Mouse (Mus musculus): Measurements from ENCODE around the gene Stoml3.

Gene Stoml3

DNA sequence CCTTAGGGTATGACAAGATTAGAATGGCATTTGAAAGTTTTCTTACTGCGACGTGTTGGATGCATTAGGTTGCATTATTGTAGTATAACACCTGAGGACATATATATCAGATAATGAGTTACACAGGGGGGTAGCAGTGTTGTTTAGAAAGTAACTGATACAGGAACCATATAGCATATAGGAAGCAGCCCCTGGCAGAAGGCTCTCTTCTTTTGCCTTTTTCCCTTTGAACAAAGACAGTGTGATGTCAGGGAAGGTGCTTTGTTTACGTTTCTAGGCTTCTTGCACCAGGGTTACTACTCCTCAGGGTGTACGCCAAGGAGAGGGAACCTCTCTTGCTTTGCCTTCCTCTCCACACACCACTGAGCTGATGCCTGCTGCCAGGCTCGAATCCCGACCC is at the start of gene Stoml3:
TSS of gene Stoml3 (plus strand) at position 301 of the 400 bp plus-strand sequence.
- no peak for DNase-seq

DNA sequence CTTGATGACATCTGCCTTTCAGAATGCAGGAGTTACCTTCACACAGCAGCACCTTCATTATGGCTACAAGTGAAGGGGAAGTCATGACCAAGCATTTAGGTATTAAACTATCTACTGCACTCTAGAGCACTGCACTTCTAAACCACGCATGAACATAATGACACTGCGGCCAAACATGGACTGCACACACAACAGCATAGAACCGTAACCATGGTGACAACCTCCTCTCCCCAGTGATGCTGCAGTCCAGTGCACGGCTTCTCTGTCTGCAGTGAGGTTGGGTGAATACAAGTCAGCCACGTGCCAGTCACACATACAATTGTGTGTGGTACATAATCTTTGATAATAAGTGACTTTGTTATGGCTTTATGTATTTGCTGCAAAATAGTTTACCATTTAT is 42.9 kb upstream of the Stoml3 start:
- no peak for DNase-seq

DNA sequence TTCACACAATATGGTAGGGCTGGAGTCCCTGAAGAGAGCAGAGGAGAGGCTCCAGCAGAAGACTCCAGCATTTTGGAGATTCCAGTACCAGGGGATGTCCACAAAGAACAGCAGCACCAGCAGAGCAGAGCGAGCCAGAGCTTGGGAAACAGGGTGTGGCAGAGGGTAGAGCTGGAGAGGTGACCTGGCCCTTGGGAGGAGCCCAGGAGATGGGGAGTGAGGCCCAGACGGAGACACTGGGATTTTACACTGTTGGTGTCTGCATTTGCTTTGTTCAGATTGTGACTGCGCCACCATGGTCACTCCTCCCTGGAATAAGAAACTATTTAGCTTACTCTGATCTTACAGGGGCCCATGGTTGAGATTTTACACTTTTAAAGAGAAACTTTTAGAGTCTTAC is 41.7 kb upstream of the Stoml3 start:
- DNase-seq, result no peak

DNA sequence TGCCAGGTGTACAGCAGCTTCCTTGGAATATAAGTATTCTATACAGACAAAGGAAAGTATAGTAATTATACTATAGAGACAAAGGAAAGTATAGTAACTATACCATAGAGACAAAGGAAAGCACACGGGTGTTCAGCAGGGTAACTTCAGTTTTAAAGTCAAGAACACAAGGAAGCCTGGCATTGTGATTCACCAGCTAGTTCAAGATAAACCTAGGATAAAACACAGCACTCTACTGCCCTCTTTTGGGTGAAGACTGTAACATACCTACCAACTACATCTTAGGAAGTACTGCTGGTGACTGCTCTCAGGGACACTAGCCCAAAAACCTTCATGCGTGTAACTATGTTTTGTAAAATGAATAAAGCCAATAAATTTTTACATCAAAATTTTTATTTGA is 40.2 kb upstream of the Stoml3 start:
- DNase-seq, result no peak

DNA sequence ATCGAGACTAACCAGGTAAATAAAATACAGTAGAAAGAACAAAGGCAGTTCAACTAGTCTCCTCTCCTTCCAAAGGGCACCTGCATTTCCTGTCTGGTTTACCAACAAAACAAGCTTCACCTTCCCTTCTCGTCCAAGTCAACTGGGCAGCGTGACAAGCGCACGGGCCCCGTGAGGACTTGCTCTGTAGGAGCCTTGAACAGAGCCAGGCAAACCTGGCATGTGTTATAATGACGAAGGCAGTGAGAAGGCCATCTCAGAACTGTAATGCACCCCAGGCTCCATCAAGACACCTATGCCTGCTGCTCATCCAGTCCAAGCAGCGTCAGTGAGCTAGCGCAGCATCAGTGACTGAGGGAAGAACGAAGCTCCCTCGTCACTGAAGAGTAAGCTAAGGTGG is 37.8 kb upstream of the Stoml3 start:
- no peak for DNase-seq

DNA sequence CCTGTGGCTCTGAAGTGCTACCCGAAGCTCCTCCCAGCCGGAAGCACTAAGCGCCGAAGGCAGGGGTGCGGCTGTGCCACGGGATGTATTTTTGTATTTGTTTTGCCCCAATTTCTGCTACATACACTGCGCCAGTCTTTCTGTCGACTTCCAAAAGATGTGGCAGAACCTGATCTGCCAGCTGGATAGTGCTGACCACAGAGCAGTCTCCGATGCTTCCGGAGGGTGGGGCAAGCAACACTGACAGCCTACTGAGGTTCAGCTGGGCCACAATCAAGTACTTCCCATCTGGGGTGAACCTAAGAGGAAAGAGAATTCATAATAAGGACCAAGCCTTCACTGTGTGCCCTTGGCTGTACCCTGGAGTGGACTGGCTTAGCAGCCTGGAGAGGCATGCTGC is 36.1 kb upstream of the Stoml3 start:
- DNase-seq, result no peak

DNA sequence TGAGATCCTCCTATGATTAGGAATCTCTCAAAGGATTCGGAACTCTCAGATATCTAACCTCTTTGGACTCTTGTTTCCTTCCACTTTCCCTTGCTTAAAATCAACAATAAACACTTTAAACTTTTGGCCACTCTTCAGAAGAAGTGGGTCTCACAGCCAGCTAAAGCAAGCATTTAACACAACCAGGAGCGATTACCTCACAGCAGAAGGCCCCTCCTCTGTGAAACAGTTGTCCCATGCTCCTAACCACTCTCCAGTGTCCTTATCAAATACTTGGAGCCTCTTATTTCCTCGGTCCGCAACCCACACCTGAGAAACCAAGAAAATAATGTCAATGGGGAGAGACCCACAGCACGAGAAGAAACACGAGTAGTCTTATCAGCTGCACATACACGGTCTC is 35.1 kb upstream of the Stoml3 start:
- no peak for DNase-seq

DNA sequence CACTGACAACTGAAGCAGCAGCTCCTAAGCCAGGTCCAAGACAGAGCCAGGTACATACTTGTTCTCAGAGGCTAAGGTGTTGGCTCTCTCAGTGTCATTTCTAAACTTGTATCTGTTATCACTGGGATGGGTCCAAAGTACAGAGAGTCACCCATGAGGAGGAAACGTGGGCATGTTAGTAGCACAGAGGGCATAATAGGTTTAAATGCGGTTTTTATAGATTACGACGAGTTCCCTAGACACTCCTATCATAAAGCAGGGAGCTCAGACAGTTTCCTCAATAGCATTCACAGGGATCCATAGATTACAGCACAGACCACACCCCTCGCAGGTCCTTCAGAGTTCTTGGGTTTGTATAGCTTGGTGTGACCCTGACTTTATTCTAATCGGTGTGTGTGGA is 34.4 kb upstream of the Stoml3 start:
- no peak for DNase-seq

DNA sequence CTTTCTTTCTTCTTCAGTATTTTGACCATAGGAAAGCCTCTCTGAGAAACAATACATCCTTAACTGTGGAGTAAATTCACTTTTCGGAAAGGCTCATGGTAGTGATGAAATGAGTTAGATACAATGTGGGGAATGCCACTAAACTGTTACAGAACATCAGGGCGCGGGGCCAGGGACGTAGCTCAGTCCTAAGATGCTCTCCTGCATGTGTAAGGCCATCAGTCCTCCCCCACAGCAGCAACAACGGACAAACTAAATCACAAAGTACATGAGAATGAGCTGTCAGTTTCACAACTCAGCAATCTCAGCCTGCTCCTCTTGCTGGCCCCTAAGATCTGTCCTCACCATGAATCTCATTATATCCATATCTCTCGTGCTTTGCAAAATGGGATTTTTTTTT is 33.9 kb upstream of the Stoml3 start:
- no peak for DNase-seq

DNA sequence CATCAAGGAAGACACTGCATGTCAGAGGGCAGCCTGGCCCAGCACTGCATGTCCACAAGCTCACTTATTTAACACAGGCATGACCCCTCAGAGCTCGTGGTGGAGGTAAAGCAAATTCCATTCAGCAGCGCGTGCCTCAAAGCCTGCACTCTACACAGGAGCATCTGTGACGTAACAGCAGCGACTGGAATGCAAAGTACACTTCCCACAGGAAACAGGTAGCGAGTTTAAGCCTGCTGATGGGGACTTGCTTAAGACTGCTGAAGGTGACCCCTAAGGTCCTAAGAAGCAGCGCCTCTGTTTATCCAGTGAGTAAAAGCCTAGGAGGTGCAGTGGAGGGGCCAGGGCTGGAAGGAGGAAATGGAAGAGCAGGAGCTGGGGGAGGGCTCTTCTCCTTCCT is 33.5 kb upstream of the Stoml3 start:
- no peak for DNase-seq

DNA sequence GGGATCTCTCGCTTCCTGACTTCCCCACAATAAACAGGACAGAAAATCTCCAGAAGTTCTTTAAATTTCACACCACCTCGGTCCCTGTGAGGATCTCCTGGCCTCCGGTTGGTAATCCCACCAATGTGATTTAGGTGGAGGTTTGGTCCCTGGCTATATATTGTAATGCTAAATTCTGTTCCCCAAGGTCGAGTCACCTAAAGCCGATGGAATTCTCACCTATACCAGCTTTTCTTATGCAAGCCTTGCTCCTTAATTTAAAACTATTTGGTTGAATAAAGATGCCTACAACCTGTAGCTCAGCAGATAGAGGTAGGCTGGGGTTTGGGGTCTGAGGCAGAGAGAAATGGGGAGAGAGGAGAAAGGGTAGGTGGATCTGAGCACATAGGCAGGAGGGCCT is 30.7 kb upstream of the Stoml3 start:
- no peak for DNase-seq

DNA sequence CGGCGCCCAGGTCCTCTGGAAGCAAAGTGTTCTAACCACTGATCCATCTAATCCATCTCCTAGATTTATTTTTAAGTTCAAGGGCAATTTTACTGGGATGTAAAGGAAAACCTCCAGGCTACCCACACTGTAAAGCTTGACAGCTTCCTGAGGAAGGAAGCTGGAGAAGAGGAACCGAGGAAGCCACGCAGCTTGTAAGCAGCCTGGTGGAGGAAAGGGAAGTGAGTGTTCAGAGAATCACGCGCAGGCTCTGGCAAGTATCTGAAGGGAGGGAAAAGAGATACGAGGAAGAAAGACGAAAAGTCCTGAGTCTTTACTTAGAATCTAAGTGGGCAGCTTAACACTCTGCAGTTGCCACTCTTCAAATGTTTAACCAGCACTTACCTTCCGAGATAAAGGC is 28.3 kb upstream of the Stoml3 start:
- no peak for DNase-seq

DNA sequence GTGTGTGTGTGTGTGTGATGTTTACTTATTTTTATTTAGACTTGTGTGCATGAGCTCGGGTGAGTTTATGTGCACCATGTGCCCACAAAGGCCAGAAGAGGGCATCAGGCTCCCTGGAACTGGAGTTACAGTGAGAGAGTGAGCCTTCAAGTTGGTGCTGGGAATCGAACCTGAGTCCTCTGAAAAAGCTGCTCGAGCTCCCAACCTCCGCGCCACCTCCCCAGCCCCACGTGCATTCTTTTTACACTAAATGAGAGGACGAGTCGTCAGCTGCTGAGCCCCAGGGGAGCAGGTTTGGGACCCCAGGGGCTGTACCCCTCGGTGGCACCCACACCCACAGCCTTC is 25.8 kb upstream of the Stoml3 start:
- DNase-seq, result no peak

DNA sequence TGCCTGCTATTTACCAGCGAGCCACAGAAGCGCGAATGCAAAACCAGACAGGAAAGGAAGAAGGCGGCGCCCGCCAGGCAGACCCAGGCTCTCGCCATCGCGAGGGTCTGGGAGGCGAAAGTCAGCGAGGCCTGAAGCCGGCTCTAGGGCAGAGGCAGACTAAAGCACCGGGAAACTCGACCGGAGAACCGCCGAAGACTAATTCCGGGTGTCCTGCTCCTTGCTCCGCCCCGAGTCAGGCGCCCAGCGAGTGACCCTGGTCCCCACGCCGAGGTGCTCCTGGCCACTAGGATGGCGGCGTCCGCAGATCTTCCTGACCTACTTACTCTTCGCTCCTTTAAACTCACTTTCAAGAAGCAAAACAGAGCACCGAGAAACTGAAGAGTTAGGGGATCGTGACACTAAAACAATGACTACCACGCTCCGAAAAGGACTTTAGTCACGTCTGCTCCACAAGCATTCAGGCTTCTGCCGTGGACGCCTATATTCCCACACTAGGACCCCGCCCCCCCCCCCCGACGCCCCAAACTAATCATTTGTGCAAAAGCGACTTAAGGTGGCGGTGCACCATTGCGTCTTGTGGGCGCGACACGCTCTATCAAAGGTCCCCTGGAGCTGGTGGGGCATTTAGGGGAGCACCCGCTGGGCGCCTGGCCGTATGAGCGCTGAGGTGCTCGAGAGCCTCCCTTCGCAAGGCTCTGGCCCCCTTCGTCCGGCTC is 25.2 kb upstream of the Stoml3 start, which contains the start of the genes Nhlrc3 and Proser1:
TSS of gene Nhlrc3 (minus strand) at position 287 of the 719 bp plus-strand sequence.
TSS of gene Proser1 (plus strand) at position 621 of the 719 bp plus-strand sequence.
- DNase-seq, result peak; percentile 93

DNA sequence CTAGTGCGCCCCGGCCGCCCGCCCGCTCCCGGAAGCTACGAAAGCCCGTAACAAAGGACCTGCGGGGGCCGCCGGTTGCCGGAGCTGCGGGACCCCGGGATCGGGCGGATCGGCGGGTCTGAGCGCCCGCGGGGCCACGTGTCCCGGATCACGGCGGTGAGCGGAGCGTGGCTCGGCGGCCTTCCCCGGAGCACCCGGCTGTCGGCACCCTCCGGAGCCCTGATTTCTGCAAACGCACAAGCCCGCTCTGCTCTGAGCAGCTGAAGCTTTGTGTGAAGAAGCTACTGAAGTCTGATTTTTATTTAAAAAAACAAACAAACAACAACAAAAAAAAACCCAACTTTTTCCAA is 24.7 kb upstream of the Stoml3 start:
- DNase-seq, result no peak

DNA sequence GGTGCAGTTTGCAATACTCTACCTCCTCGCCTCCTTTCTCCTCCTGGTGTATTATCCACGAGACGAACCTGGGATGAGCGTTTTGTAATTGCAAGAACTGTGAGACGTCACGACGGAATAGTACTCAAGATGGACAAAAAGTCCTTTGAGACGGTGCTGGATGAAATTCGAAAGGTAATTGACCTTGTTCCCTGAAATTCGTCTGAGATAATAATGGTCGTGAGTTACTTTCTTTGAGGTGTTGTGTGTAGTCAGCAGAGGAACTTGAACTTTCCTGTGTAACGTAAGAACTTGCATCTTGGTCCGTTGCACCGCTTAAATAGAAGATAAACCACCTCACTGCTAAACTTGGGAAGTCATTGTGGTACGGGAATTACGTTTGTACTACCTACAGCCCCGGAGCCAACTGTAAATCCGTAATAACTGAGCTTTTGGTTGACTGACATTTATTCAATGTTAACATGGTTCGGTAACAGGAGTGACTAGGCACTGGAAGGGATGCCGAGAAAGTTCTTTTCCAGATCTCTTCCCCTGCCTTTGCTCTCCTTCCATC is 24.2 kb upstream of the Stoml3 start:
- no peak for DNase-seq

DNA sequence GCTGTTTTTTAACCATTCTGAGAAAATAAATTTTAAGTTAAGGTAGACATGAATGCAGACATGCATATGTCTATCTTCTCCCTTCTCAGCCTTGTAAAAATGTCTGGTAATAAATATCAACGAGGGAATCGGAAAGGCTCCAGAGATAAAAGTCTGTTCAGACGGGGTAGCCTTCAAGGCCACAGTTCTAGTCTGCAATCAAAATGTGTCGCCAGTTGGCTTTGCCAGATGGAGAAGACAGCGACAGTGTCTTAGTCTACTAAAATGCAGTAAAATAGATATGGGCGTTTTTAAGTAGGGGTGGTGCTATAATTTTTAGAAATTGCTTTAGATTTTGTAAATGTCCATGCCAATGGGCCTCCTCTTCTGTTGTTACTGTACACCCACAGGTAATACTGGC is 23.1 kb upstream of the Stoml3 start:
- no peak for DNase-seq

DNA sequence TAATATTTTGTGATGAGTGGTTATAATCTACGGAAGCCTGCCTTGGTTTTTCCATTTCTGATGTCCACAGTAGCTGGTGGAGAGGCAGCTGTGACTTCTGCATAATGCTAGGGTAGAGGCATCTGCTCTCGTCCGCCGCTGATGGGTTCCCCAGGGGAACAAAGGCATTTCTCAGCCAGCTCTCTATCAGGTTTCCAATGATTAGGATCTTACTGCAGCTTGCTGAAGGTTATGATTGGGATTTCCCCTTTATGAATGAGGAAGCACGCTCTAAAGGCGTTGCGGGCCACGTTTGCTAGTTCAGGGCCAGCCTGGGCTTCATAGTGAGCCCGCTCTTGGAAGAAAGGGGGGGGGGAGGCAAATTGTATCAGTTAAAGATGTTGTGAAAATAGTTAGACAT is 22.0 kb upstream of the Stoml3 start:
- no peak for DNase-seq

DNA sequence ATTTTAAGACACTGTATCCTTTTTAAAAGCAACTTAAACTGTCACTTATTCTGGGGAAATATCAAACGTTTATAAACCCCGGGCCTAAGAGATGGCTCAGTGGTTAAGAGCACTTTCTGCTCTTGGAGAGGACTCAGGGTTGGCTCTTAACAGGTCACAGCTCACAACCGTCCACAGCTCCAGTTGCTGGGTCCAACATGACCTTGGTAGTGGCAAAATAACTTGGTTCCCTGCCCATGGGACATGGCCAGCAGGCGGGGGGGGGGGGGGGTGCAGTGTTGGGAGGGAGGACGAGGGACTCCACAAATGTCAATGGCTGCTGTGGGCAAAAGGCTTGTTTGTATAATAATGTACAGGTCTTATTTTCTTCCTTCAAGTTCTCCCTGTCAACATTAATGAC is 21.1 kb upstream of the Stoml3 start:
- DNase-seq, result no peak

DNA sequence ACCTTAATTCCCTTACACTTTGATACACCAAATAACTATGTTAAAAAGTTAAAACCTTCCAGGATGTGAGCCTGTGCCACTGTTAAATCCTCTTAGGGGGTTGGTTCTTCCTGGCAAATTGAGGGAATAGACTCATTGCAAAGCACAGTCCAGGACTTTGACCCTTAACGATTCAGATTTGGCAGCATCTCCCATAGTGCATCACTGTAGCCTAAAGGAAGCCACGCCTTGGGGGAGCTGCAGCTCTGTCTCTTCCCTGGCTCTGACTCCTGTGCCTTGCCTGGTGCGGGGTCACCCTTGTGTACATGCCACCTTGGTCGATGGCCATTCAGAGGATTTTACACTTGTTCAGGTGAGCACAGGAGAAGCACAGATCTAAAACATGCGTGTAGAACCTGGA is 18.8 kb upstream of the Stoml3 start:
- DNase-seq, result no peak

DNA sequence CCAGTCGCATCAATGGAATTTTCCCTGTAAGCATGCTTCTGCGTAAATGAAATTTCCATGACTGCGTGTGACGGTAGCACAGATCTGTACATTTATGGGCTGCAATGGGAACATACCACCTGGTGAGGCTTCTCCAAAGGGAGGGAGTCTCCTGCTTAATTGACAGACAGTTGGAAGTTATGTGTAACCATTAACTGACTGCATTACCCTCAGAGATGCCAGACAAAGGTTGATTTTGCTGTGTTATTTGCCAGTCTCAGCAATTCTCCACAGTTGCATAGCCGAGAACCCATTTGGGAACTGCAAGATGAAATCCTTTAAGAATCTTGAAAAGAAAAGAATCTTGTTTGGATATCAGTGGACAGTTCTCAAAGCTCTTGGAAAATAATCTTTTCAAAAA is 16.4 kb upstream of the Stoml3 start:
- no peak for DNase-seq

DNA sequence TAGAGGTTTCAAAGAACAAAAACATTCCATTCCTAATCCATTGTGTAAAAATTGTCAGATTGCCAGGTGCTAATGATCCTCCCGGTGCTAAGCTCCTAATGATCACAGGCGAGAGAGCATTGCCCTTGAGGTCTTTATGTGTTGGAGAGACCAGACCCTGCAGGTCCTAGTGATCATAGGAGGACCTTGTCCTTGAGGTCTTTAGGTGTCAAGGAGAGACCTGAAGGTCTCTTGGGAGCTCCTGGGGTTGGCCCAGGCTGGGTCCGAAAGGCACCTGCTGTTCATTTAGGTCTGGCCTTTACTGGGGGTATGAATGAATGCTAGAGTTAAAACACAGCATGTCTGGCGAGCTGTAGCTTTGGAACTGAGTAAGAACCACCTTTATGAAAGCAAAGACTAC is 14.3 kb upstream of the Stoml3 start:
- no peak for DNase-seq

DNA sequence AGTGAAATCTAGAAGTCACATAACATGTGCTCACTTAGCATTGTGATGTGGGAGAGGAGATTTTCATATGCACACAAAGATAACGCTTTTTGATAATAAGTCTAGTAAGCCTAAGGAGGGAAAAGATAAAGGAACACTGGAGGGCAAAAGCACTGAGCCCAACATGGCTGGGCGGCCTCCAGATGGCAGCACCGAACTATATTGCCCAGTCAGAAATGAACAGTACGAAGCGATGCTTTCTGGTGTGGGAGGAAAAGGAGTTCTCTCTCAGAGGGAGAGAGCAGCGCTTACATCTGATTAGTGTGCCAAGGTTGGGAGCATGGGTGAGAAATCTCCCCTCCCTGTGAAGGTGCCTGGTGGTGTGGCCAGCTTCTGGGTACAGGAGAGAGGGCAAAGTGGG is 12.6 kb upstream of the Stoml3 start:
- DNase-seq, result peak; percentile 48

DNA sequence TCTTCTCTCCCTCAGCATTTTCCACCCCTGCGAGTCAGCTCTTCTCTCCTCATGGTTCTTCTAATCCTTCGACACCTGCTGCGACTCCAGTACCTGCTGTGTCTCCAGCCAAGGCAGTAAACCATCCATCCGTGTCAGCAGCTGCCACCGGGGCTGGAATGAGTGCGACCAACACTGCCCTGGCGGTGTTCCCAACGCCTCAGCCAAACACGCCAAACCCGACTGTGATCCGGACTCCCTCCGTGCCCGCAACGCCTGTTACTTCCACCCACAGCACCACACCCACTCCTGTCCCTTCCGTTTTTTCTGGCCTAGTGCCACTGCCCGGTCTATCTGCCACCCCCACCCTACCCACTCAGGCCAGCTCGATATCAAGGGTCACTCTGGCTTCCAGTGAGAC is 11.0 kb upstream of the Stoml3 start:
- DNase-seq, result no peak

DNA sequence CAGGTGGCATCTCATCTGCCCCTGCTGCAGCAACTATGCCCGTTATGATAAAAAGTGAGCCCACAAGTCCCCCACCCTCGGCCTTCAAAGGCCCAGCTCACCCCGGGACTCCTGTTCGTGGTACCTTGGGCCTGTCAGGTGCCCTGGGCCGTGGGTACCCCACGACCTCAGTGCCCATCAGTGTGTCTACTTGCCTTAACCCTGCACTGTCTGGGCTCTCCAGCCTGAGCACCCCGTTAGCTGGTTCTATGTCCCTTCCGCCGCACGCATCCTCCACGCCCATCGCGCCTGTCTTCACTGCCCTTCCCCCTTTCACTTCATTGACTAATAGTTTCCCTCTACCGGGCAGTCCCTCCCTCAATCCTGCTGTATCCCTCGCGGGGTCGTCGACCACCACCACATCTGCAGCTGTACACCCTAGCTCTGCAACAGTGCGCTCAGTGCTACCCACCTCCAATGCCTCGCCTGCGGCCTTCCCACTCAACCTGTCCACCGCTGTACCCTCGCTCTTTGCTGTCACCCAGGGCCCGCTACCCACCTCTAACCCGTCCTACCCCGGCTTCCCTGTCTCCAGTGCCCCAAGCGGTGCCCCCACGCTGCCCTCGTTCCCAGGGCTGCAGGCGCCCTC is 9.9 kb upstream of the Stoml3 start:
- no peak for DNase-seq

All from right cerebral cortex, postnatal 14 days (tissue).